Mouse (Mus musculus) T-cell, adult 2 months (primary cell): ENCODE measurements at regions not wholly inside any gene's neighbourhood (a gene's known extent, or its start where the extent isn't known, plus 50 kb on each side); places are given as distances from the start of the nearest gene placed in this dataset.

Experiments used
- DNase-seq: peaks from one replicate; pipeline ENCODE4 v3.0.0; 2022; ENCODE audit warnings: low spot score

GRCm38 (mm10) chr11:112982165-112982801 lies 200.3 kb downstream of the Sox9 start:
- no peak for DNase-seq

DNA sequence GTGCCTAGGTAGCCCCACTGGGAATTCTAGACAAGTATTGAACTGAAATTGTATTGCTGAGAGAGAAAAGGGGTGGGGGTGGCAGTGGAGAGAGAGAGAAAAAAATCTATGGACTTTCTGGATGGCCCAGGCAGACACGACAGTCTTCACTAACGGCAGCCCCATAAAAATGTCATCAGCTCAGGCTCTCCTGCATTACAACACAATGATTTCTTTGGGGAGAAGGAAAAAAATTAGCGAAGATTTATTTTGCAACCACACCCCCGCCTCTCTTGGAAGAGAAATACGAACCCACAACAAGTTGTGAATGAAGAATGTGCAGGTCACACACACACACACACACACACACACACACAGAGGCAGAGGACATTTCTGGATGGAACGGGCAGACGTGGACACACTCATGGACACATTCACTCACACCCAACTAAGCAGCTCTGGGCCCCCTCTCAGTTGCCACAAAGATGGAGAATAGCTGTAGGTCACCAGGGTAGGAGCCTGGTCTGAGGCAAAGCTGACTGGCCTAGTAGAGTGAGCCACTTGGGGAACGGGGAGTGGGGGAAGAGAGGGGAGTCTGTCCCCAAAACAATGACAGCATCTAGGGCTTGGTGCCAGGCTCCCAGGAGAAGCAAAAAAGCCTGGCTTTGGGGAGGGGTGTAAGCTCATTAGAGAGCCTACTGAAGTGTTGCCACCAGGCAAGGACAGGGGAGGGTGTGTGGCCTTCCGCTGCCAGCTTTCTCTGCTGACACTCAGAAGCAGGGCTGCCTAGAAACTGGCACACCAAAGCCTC lies 201.0 kb downstream of the Sox9 start:
- no peak for DNase-seq

GRCm38 (mm10) chr11:112986029-112986573 lies 204.1 kb downstream of the Sox9 start:
- DNase-seq: no peak

DNA sequence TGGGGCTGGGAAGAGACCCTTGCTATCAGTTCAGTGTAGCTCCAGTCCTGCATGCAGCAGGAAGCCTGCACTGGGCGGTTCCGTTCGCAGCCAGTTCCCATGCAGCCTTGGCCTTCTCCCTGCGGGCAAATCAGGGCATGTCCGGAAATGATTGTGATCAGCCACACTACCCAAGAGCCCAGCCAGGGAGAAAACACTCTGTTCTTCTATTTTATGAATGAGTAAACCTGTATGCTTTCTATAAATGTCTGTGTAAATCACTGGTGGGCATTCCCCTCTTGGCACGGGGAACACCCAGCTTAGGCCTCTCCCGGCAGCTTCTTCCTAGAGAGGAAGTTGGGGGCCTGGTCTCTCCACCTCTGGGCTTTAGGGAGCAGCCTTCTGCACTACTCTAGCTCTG lies 205.8 kb downstream of the Sox9 start:
- no peak for DNase-seq

DNA sequence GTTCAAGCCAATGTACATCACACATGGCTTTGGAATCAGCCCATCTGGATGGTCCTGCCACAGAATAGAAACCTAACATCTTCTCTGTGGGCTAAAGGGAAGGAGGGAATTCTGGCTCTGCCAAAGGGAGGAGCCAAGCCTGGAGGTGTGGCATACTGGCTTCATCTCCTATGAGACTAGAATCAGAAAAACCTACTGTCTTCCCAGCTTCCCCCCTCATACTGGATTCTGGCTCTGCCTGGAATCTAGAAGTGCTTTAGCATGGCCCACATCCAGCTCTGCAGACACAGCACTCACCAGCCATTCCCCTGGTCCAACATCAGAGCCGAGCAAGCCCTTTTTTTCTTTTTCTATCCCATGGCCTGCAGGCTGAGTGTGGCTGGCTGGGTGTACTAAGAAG lies 206.9 kb downstream of the Sox9 start:
- no peak for DNase-seq

GRCm38 (mm10) chr11:112989981-112990512 lies 208.0 kb downstream of the Sox9 start:
- DNase-seq: no peak

- no peak for DNase-seq
Measured at GRCm38 (mm10) chr11:112990751-112991150, 208.7 kb downstream of the Sox9 start.

DNA sequence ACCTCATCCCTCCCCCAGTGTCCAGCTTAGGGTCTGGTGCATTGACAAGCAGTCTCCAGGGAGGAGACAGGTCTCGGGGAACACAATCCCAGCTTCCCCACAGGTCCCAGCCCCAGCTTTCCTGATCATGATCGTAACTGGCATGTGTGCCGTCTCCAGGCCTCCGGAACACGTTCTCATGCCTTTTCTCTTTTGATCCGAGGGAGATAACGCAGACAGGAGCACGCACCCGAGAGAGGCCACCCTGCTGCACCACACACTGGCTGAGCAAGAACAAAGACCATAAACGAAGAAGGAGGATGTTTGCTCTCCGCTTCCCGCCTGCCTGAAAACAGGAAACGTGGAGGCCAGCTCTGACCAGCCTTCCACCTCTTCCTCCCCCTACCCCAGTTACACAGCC lies 209.8 kb downstream of the Sox9 start:
- DNase-seq: no peak

DNA sequence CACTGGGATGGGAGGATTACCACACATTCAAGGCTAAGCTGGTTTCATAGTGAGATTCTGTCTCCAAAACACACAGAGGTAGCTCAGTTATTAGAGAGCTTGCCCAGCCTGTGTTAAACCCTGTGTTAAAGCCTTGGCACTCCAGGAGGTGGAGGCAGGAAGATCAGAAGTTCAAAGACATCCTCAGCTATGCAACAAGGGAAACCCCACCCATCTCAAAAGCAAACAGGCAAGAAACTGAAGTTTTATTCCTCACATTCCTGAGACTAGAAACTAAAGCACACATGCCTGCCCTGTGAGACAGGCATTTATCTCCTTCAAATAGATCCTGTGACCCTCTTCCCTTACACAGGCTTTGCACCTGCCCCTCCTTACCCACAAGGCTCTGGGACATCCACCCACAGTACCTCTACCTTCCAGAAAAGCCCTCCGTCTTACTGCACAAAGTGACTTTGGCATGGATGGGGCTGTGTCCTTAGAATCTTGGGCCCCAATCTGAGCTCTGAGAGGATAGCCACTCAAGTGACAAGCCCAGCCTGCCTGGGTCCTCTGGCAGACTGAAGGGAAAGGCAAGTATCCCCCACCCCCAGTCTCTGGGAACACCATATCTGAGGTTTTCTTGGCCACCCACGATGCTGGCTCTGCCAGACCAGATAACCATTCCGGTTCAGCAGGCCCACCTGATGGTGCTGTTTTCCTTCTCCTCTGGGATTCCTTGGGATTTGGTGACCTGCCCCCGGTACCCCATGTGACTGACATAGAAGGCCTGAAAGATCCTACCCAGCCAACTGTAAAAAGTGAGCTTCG lies 217.0 kb downstream of the Sox9 start:
- DNase-seq: no peak

- DNase-seq: no peak
Measured at GRCm38 (mm10) chr11:113001071-113001470, 219.0 kb downstream of the Sox9 start.

DNA sequence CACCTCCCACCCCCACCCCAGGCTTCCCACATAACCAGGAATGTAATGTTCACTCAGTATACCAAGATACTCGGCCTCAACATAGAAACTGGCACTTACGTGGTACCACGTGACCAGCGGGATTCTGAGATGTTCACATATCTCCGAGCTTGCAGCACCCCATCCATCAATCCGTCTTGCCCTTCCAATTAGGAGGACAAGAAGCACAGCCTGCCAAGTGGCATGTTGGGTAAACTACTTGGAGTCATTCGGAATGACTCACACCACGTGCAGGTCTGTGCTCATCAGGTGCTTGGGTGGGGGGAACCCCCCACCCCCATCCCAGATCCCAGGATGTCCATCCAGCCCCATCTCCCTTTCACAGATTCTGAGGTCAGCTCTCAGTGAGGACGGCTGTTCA lies 223.9 kb downstream of the Sox9 start:
- no peak for DNase-seq

DNA sequence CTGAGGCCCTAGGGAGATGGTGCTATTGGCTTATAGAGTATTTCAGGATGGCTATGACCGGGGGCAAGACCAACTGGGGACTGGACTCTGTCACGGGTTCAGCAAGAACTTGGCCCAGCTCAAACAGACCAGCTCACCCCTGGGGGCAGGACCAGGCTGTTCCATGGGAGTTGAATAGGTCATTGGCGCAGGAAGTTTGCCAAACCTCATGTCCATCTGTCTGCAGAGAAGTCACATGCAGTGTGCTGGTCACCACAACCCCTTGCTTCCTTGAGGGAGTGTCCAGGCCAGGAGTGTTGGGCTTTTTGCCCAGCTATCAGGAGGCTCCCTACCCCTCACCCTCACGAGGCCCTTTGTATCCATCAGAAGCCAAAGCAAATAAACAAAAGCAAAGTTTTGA lies 226.5 kb downstream of the Sox9 start:
- no peak for DNase-seq

DNA sequence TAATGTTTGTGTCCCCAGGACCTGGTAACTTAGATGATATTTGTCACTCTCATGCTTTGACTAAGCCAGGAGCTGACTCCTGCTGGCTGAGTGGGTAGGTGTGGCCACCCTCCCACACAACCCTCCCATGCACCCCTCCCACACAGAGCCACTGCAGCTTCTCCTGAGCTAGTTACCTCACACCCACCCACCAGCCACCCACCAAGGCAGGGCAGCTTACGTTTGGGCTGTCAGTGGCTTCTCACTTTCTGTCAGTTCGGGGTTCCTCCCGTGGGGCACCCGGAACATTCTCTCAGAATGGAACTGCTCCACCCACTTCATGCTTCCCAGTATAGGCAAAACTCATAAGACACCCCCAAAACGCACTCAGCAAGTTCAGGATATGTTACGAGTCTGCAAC lies 227.4 kb downstream of the Sox9 start:
- DNase-seq: no peak

- no peak for DNase-seq
Measured at GRCm38 (mm10) chr11:113010906-113011305, 228.9 kb downstream of the Sox9 start.

DNA sequence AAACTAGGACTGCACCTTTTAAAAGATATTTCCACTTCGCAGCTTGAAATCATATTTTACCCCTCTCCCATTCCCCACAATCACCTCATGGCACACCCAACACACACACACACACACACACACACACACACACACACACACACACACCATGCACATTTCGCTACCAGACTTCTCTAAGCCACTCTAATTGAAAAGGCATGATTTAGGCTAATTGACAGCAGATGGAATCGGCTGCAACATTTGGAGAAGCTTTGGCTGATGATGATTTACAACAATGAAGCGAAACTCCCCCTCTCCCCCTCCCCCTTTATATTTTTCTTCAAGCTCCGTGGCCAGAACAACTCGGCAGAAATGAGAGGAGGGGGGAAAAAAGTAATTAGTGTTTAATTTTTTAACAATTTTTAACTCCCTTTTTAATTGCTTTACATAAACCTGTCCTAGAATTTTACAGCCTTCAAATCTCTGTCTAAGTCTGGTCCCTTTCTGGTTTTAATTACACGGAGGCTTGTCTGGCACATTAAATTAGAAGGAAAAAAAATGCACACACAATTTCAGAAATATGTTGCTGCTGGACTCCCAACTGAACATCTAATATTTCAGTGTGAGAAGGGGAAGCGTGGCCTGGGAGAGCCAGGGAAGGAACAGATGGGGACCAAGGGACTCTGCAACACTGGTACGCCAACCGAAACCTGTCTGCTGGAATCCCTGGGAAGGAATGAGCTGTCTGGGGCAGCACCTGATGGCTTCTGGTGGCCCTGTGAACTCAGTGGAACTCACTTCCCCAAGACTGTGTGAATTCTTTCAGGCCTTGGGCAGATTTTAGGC lies 232.4 kb downstream of the Sox9 start:
- no peak for DNase-seq

- DNase-seq: no peak
Measured at GRCm38 (mm10) chr11:113015686-113016304, 233.8 kb downstream of the Sox9 start.

GRCm38 (mm10) chr11:113016801-113017715 lies 235.0 kb downstream of the Sox9 start:
- no peak for DNase-seq

- no peak for DNase-seq
Measured at GRCm38 (mm10) chr11:113021533-113021932, 239.5 kb downstream of the Sox9 start.

GRCm38 (mm10) chr11:113026994-113027393 lies 245.0 kb downstream of the Sox9 start:
- no peak for DNase-seq
